Mouse (Mus musculus) heart, postnatal 0 days (tissue): ENCODE data around the gene Prdm13.

Source experiments
- CTCF ChIP-seq: IDR thresholded peaks from 2 replicates; pipeline ENCODE4 v1.5.1; 2016; ENCODE audit warnings: antibody characterized with exemption, control low read depth, low read depth
- EP300 ChIP-seq: IDR thresholded peaks from 2 replicates; pipeline ENCODE4 v1.6.1; 2016; ENCODE audit warnings: antibody characterized with exemption, low read depth

DNA sequence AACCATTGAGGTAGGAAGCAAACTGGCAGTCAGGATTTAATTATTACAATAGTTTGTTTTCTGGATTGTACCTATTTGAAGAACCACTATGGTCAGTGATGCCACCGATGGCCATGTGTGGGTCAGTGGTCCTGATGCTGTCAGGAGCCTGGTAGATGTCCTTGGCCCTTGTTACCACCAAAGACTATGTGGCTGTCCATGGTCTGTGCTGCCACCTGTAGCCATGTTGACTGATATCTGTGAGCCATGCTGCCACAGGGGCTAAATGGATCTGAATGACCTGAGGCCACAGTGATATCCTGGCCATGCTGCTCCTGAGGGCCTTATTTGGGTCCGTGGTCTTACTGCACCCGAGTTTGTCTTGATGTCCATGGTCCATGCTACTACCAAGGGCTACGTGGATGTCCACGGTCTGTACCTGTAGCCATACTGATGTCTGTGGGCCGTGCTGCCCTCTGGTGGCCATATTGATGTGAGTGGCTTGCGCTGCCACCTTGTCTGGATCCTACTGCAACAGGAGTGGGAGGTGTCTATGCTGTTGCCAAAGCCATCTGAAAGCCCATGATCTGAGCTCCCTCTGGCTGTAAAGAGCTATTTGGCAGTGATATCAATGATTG is 10.0 kb upstream of the Prdm13 start:
- TF ChIP-seq CTCF: peak; percentile 54
- TF ChIP-seq EP300: no peak
